Mouse (Mus musculus) ES-E14 (cell line): ENCODE data around the gene Hcn2. TPM values are rescaled to one million over a fixed set of nuclear protein-coding genes. Genes with fewer than 3 reads are reported as not detected.

Experiments
- DNase-seq: peaks from one replicate; pipeline ENCODE4 v3.0.0-alpha.2; 2013; ENCODE audit warnings: low read depth, low spot score
- H3K27ac ChIP-seq: 2 replicates; pipeline ENCODE4 v1.5.1; 2012; ENCODE audit warnings: low read depth, mild to moderate bottlenecking, low read length, moderate library complexity, mixed read lengths; ENCODE audit not compliant: poor library complexity, insufficient read depth, severe bottlenecking
- H3K36me3 ChIP-seq: 2 replicates; pipeline ENCODE4 v1.6.1; 2012; ENCODE audit warnings: mild to moderate bottlenecking, low read length, moderate library complexity, mixed read lengths; ENCODE audit not compliant: control insufficient read depth, poor library complexity, insufficient read depth, severe bottlenecking
- H3K4me1 ChIP-seq, 2 experiments: fragments of 150-350 bp in 1 of 2; sonication (generic) in 1 of 2; 2 replicates each; pipeline ENCODE4 v1.6.1; 2012; ENCODE audit warnings: low read length in 2 of 2, mild to moderate bottlenecking in 1 of 2, mixed read lengths in 1 of 2; ENCODE audit not compliant: control insufficient read depth in 2 of 2, insufficient read depth in 2 of 2, poor library complexity in 1 of 2
- H3K4me3 ChIP-seq, 2 experiments: fragments of 150-350 bp in 1 of 2; sonication (generic) in 1 of 2; 2 replicates each; pipeline ENCODE4 v1.5.1; 2012; ENCODE audit warnings: low read length in 2 of 2, low read depth in 1 of 2, mild to moderate bottlenecking in 1 of 2, mixed read lengths in 1 of 2; ENCODE audit not compliant: insufficient read depth in 1 of 2, poor library complexity in 1 of 2, severe bottlenecking in 1 of 2
- H3K9ac ChIP-seq: 2 replicates; pipeline ENCODE4 v1.6.1; 2012; ENCODE audit warnings: low read depth, mild to moderate bottlenecking, low read length, mixed read lengths; ENCODE audit not compliant: poor library complexity, insufficient read depth, severe bottlenecking
- H3K9me3 ChIP-seq: fragments of 150-350 bp; sonication (generic); 2 replicates; pipeline ENCODE4 v1.6.1; 2012; ENCODE audit warnings: low read depth, mild to moderate bottlenecking, low read length; ENCODE audit not compliant: control insufficient read depth, insufficient read depth
- CHD2 ChIP-seq: IDR thresholded peaks from 2 replicates; pipeline ENCODE4 v1.6.1; 2014; ENCODE audit warnings: mild to moderate bottlenecking, low read depth, low read length, inconsistent platforms
- HCFC1 ChIP-seq: IDR thresholded peaks from 2 replicates; pipeline ENCODE4 v1.6.1; 2012; ENCODE audit warnings: low read length, inconsistent platforms, borderline replicate concordance; ENCODE audit not compliant: insufficient read depth
- MAFK ChIP-seq: IDR thresholded peaks from 2 replicates; pipeline ENCODE4 v1.6.1; 2014; ENCODE audit warnings: mild to moderate bottlenecking, low read depth, low read length, inconsistent platforms; ENCODE audit not compliant: insufficient read depth
- ZC3H11A ChIP-seq: IDR thresholded peaks from 2 replicates; pipeline ENCODE4 v1.6.1; 2012; ENCODE audit warnings: low read depth, mild to moderate bottlenecking, inconsistent platforms, low read length, borderline replicate concordance
- ZNF384 ChIP-seq: IDR thresholded peaks from 2 replicates; pipeline ENCODE4 v1.6.1; 2012; ENCODE audit warnings: low read depth, low read length, inconsistent platforms
- in situ Hi-C, 2 experiments: fragments of 600-800 bp; cut with MboI; formaldehyde crosslinking; loops; one replicate each; pipeline ENCODE4 v1.15.1; 2025; ENCODE audit warnings: low sequenced_read_pairs in 2 of 2, inconsistent platforms in 1 of 2; ENCODE audit not compliant: unreplicated experiment in 2 of 2
- total RNA-seq: library from RNA; depleted of rRNA; stranded (reverse); fragments of 300-350 nt; gene quantifications from 2 replicates; pipeline ENCODE4 v1.2.3, GENCODE M21; 2012

Hcn2 gene
- total RNA-seq, 1 experiment = 5.0 TPM

- TF ChIP-seq MAFK = no peak
- peak; percentile 68; the same call in 1 of the 2 replicates for TF ChIP-seq HCFC1
Measured at GRCm38 (mm10) chr10:79766508-79767325, 50.3 kb downstream of the Hcn2 start, which contains the start of gene Rnf126. TSS of gene Rnf126 (minus strand) at chr10:79766952.

GRCm38 (mm10) chr10:79767372-79768244 is 51.2 kb downstream of the Hcn2 start:
- no peak for TF ChIP-seq HCFC1
- no peak for TF ChIP-seq CHD2
- peak; percentile 88 for TF ChIP-seq ZNF384
- no peak for TF ChIP-seq MAFK
- no peak for TF ChIP-seq ZC3H11A
- no peaks in the 10 kb centered on the region for H3K9me3 ChIP-seq
- H3K9ac ChIP-seq = peak overlapping the region; percentile 68
- in situ Hi-C loops = no loop called here
- peak overlapping the region; percentile 79 to 81 for H3K4me3 ChIP-seq
- peak overlapping the region; percentile 79 for H3K27ac ChIP-seq
- DNase-seq = peak; percentile 94
- peaks cover 13% of the 10 kb centered on the region; the same call in 1 of the 2 replicates for H3K36me3 ChIP-seq
- H3K4me1 ChIP-seq = peaks cover 2 to 17% of the 10 kb centered on the region in 2 experiments; a peak in 1 of 4 replicates

More at GRCm38 (mm10) chr10:79766508-79767325, 50.3 kb downstream of the Hcn2 start, which contains the start of gene Rnf126:
- Histone ChIP-seq H3K4me1 (peaks cover 2 to 17% of the 10 kb centered on the region in 2 experiments; a peak in 1 of 4 replicates), H3K9ac (peak within 1 kb of the TSS; percentile 95), H3K4me3 (peak within 1 kb of the TSS; percentile 88 to 93), H3K36me3 (peaks cover 22% of the 10 kb centered on the region), H3K9me3 (no peaks in the 10 kb centered on the region), H3K27ac (peak within 1 kb of the TSS; percentile 88)
- in situ Hi-C loops = no loop called here
- peak; percentile 100 for DNase-seq

GRCm38 (mm10) chr10:79768400-79768799 is 52.0 kb downstream of the Hcn2 start:
- no peak overlapping the region for H3K4me3 ChIP-seq

GRCm38 (mm10) chr10:79769329-79769728 is 52.9 kb downstream of the Hcn2 start:
- TF ChIP-seq MAFK (no peak), ZC3H11A (no peak), CHD2 (no peak), ZNF384 (no peak), HCFC1 (no peak)
- H3K36me3 ChIP-seq = peaks cover 3% of the 10 kb centered on the region; the same call in 1 of the 2 replicates
- no peak overlapping the region for H3K9ac ChIP-seq
- H3K9me3 ChIP-seq = no peaks in the 10 kb centered on the region
- no peak for DNase-seq
- H3K4me3 ChIP-seq = no peak overlapping the region
- no peak overlapping the region for H3K27ac ChIP-seq
- in situ Hi-C loops = no loop called here
- peaks cover 2 to 15% of the 10 kb centered on the region in 2 experiments; a peak in 1 of 4 replicates for H3K4me1 ChIP-seq

More at GRCm38 (mm10) chr10:79768400-79768799, 52.0 kb downstream of the Hcn2 start:
- in situ Hi-C loops = no loop called here
- peak; percentile 77 for DNase-seq
- TF ChIP-seq CHD2 = no peak
- TF ChIP-seq ZC3H11A = peak; percentile 37; the same call in 1 of the 2 replicates
- Histone ChIP-seq H3K27ac (no peak overlapping the region), H3K36me3 (peaks cover 6% of the 10 kb centered on the region; the same call in 1 of the 2 replicates), H3K9ac (no peak overlapping the region), H3K4me1 (peaks cover 2 to 17% of the 10 kb centered on the region in 2 experiments; a peak in 1 of 4 replicates), H3K9me3 (no peaks in the 10 kb centered on the region)
